Mouse (Mus musculus): ENCODE data around the gene 2410004P03Rik. TPM values are rescaled to one million over a fixed set of nuclear protein-coding genes. Genes with fewer than 3 reads are reported as not detected.

Gene 2410004P03Rik
- polyA plus RNA-seq (2012; fragmentation: generic; extraction: Trizol) = 0.04 TPM

GRCm38 (mm10) chr12:17011100-17011870, at the start of gene 2410004P03Rik:
2410004P03Rik (minus strand) TSS chr12:17011727.
- Histone ChIP-seq H3ac (ENCODE audit: control insufficient read depth, insufficient read length) (no peak within 1 kb of the TSS), H3K36me3 (ENCODE audit: control insufficient read depth, insufficient read depth) (no peaks in the 10 kb centered on the region), H3K27me3 (ENCODE audit: control insufficient read depth, insufficient read depth, insufficient read length) (no peaks in the 10 kb centered on the region), H3K4me3 (no peak within 1 kb of the TSS), H3K79me2 (ENCODE audit: control insufficient read depth, insufficient read depth) (no peaks in the 10 kb centered on the region), H3K4me2 (ENCODE audit: low read depth) (no peak within 1 kb of the TSS)
- no peak for TF ChIP-seq REST (IDR thresholded peaks at IDR 0.05; ENCODE audit: insufficient read depth, insufficient read length)
- TF ChIP-seq USF1 (IDR thresholded peaks at IDR 0.05; ENCODE audit: low read depth) = no peak
- no peak for TF ChIP-seq TCF3 (IDR thresholded peaks at IDR 0.05; ENCODE audit: insufficient read length, low read depth)
- no peak for TF ChIP-seq POLR2A (IDR thresholded peaks at IDR 0.05; ENCODE audit: insufficient read length, low read depth)
- TF ChIP-seq MYOG (IDR thresholded peaks at IDR 0.05; ENCODE audit: control insufficient read depth in 1 of 3, insufficient read depth in 1 of 3, insufficient read length in 2 of 3, low read depth in 2 of 3) = no peak
- no peak for TF ChIP-seq SRF (IDR thresholded peaks at IDR 0.05; ENCODE audit: control insufficient read depth, insufficient read length, low read depth)
- no peak for TF ChIP-seq TCF12 (IDR thresholded peaks at IDR 0.05; ENCODE audit: insufficient read depth, poor library complexity, severe bottlenecking)
- no peak for TF ChIP-seq E2F4 (IDR thresholded peaks at IDR 0.05; ENCODE audit: insufficient read depth)
- no peak for TF ChIP-seq POLR2AphosphoS2 (IDR thresholded peaks at IDR 0.05; ENCODE audit: insufficient read length, low read depth)
- no peak for TF ChIP-seq MAX (IDR thresholded peaks at IDR 0.05; ENCODE audit: low read depth)
- no peak for TF ChIP-seq CEBPB (IDR thresholded peaks at IDR 0.05; ENCODE audit: insufficient read depth, poor library complexity, severe bottlenecking)
- no peak for TF ChIP-seq MYOD1 (IDR thresholded peaks at IDR 0.05; ENCODE audit: control insufficient read depth in 1 of 3, insufficient read length in 2 of 3, low read depth in 2 of 3)

DNA sequence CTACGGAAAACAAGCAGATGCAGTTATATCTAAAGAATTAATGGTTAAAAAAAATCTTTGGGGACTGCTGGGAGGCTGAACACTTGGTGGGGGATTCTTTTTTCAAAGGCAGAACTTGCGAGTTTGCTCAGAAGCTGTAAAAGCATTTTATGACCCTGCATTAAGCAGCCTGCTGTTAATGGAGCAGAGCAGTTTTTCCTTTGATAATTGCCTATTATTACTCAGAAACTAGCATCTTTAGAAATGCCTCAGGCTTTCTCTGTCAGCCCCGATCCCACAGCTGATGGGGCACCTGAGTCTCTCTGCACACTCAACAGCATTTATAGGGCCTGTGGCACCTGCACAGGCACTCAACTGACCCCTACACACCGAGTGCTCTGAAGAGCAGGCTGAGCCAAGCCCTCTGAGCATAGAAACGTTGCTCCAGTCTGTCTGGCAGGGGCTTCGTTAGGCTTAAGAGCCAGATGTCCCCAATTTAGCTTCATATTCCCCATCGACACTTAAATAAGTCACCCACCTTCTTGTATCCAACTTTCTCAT, 49.7 kb upstream of the 2410004P03Rik start:
- Histone ChIP-seq H3K36me3 (ENCODE audit: control insufficient read depth, insufficient read depth) (no peaks in the 10 kb centered on the region), H3K4me3 (no peak overlapping the region), H3K79me2 (ENCODE audit: control insufficient read depth, insufficient read depth) (no peaks in the 10 kb centered on the region), H3ac (ENCODE audit: control insufficient read depth, insufficient read length) (no peak overlapping the region), H3K4me2 (ENCODE audit: low read depth) (no peak overlapping the region), H3K27me3 (ENCODE audit: control insufficient read depth, insufficient read depth, insufficient read length) (no peaks in the 10 kb centered on the region)
- TF ChIP-seq USF1 (IDR thresholded peaks at IDR 0.05; ENCODE audit: low read depth) (no peak), MYOG (IDR thresholded peaks at IDR 0.05; ENCODE audit: control insufficient read depth in 1 of 3, insufficient read depth in 1 of 3, insufficient read length in 2 of 3, low read depth in 2 of 3) (no peak), REST (IDR thresholded peaks at IDR 0.05; ENCODE audit: insufficient read depth, insufficient read length) (no peak), MYOD1 (IDR thresholded peaks at IDR 0.05; ENCODE audit: control insufficient read depth in 1 of 3, insufficient read length in 2 of 3, low read depth in 2 of 3) (no peak), TCF12 (IDR thresholded peaks at IDR 0.05; ENCODE audit: insufficient read depth, poor library complexity, severe bottlenecking) (no peak), MAX (IDR thresholded peaks at IDR 0.05; ENCODE audit: low read depth) (no peak)

- Histone ChIP-seq H3K79me2 (ENCODE audit: control insufficient read depth, insufficient read depth) (no peaks in the 10 kb centered on the region), H3K27me3 (ENCODE audit: control insufficient read depth, insufficient read depth, insufficient read length) (no peaks in the 10 kb centered on the region), H3ac (ENCODE audit: control insufficient read depth, insufficient read length) (no peak overlapping the region), H3K36me3 (ENCODE audit: control insufficient read depth, insufficient read depth) (no peaks in the 10 kb centered on the region), H3K4me3 (no peak overlapping the region), H3K4me2 (ENCODE audit: low read depth) (no peak overlapping the region)
- TF ChIP-seq MYOG (IDR thresholded peaks at IDR 0.05; ENCODE audit: control insufficient read depth in 1 of 3, insufficient read depth in 1 of 3, insufficient read length in 2 of 3, low read depth in 2 of 3) = no peak
- no peak for TF ChIP-seq CEBPB (IDR thresholded peaks at IDR 0.05; ENCODE audit: insufficient read depth, poor library complexity, severe bottlenecking)
- TF ChIP-seq MYOD1 (IDR thresholded peaks at IDR 0.05; ENCODE audit: control insufficient read depth in 1 of 3, insufficient read length in 2 of 3, low read depth in 2 of 3) = no peak
- TF ChIP-seq MAX (IDR thresholded peaks at IDR 0.05; ENCODE audit: low read depth) = no peak
- TF ChIP-seq REST (IDR thresholded peaks at IDR 0.05; ENCODE audit: insufficient read depth, insufficient read length) = no peak
- no peak for TF ChIP-seq POLR2AphosphoS2 (IDR thresholded peaks at IDR 0.05; ENCODE audit: insufficient read length, low read depth)
- TF ChIP-seq E2F4 (IDR thresholded peaks at IDR 0.05; ENCODE audit: insufficient read depth) = no peak
- TF ChIP-seq SRF (IDR thresholded peaks at IDR 0.05; ENCODE audit: control insufficient read depth, insufficient read length, low read depth) = no peak
- no peak for TF ChIP-seq TCF12 (IDR thresholded peaks at IDR 0.05; ENCODE audit: insufficient read depth, poor library complexity, severe bottlenecking)
- no peak for TF ChIP-seq TCF3 (IDR thresholded peaks at IDR 0.05; ENCODE audit: insufficient read length, low read depth)
- no peak for TF ChIP-seq USF1 (IDR thresholded peaks at IDR 0.05; ENCODE audit: low read depth)
- no peak for TF ChIP-seq POLR2A (IDR thresholded peaks at IDR 0.05; ENCODE audit: insufficient read length, low read depth)
Observed at GRCm38 (mm10) chr12:17058490-17058889, 47.0 kb upstream of the 2410004P03Rik start.

GRCm38 (mm10) chr12:17057110-17057509, 45.6 kb upstream of the 2410004P03Rik start:
- H3K4me3 ChIP-seq = no peak overlapping the region
- TF ChIP-seq MYOD1 (IDR thresholded peaks at IDR 0.05; ENCODE audit: control insufficient read depth in 1 of 3, insufficient read length in 2 of 3, low read depth in 2 of 3) (no peak), SRF (IDR thresholded peaks at IDR 0.05; ENCODE audit: control insufficient read depth, insufficient read length, low read depth) (no peak)

DNA sequence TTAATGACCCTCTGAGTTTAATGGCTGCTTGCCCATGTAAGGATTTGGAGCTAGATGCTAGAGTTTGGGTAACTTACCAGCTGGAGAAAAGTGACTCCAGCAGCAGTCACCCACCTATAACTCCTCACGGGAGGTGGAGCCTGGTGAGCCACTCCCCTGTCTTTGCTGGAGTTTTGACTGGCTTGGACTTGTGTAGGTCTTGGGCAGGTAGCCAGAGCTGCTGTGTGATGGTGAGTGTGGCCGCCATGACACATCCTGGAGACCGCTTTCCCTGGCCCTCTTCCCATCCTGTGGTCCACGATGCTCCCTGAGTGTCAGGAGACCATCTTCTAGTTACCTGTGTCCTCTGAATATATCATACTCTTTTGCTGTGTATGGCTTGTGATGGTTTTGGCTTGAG, 44.2 kb upstream of the 2410004P03Rik start:
- Histone ChIP-seq H3K79me2 (ENCODE audit: control insufficient read depth, insufficient read depth) (no peaks in the 10 kb centered on the region), H3K27me3 (ENCODE audit: control insufficient read depth, insufficient read depth, insufficient read length) (no peaks in the 10 kb centered on the region), H3K4me2 (ENCODE audit: low read depth) (no peak overlapping the region), H3ac (ENCODE audit: control insufficient read depth, insufficient read length) (no peak overlapping the region), H3K4me3 (no peak overlapping the region), H3K36me3 (ENCODE audit: control insufficient read depth, insufficient read depth) (no peaks in the 10 kb centered on the region)
- TF ChIP-seq POLR2AphosphoS2 (IDR thresholded peaks at IDR 0.05; ENCODE audit: insufficient read length, low read depth) (no peak), MYOD1 (IDR thresholded peaks at IDR 0.05; ENCODE audit: control insufficient read depth in 1 of 3, insufficient read length in 2 of 3, low read depth in 2 of 3) (no peak), USF1 (IDR thresholded peaks at IDR 0.05; ENCODE audit: low read depth) (no peak), MYOG (IDR thresholded peaks at IDR 0.05; ENCODE audit: control insufficient read depth in 1 of 3, insufficient read depth in 1 of 3, insufficient read length in 2 of 3, low read depth in 2 of 3) (no peak), POLR2A (IDR thresholded peaks at IDR 0.05; ENCODE audit: insufficient read length, low read depth) (no peak), CEBPB (IDR thresholded peaks at IDR 0.05; ENCODE audit: insufficient read depth, poor library complexity, severe bottlenecking) (no peak), E2F4 (IDR thresholded peaks at IDR 0.05; ENCODE audit: insufficient read depth) (no peak), MAX (IDR thresholded peaks at IDR 0.05; ENCODE audit: low read depth) (no peak), TCF3 (IDR thresholded peaks at IDR 0.05; ENCODE audit: insufficient read length, low read depth) (no peak), TCF12 (IDR thresholded peaks at IDR 0.05; ENCODE audit: insufficient read depth, poor library complexity, severe bottlenecking) (no peak), SRF (IDR thresholded peaks at IDR 0.05; ENCODE audit: control insufficient read depth, insufficient read length, low read depth) (no peak), REST (IDR thresholded peaks at IDR 0.05; ENCODE audit: insufficient read depth, insufficient read length) (no peak)

More at GRCm38 (mm10) chr12:17057110-17057509, 45.6 kb upstream of the 2410004P03Rik start:
- Histone ChIP-seq H3K4me2 (ENCODE audit: low read depth) (peak overlapping the region; percentile 30), H3ac (ENCODE audit: control insufficient read depth, insufficient read length) (no peak overlapping the region), H3K27me3 (ENCODE audit: control insufficient read depth, insufficient read depth, insufficient read length) (no peaks in the 10 kb centered on the region), H3K79me2 (ENCODE audit: control insufficient read depth, insufficient read depth) (no peaks in the 10 kb centered on the region), H3K36me3 (ENCODE audit: control insufficient read depth, insufficient read depth) (no peaks in the 10 kb centered on the region)
